Mouse (Mus musculus) heart, embryonic 10.5 days (tissue): ENCODE results near the gene St14. TPM values are rescaled to one million over a fixed set of nuclear protein-coding genes. Genes with fewer than 3 reads are reported as not detected.
A peak's percentile ranks its signal among the peaks of the same experiment; 100 is the strongest.
"Not testable (repeated sequence)": the region's sequence is repeated elsewhere in the genome, so short reads cannot be mapped to it uniquely, and the experiment has no call there.

Source experiments
- DNase-seq: peaks from one replicate; pipeline ENCODE4 v3.0.0-alpha.2; 2017; ENCODE audit warnings: low spot score
- H3K27ac ChIP-seq: fragments of 300-500 bp; sonication (generic); 2 replicates; pipeline ENCODE4 v1.5.1; 2016; ENCODE audit warnings: mild to moderate bottlenecking
- H3K27me3 ChIP-seq: fragments of 300-500 bp; sonication (generic); 2 replicates; pipeline ENCODE4 v1.6.1; 2016; ENCODE audit warnings: mild to moderate bottlenecking; ENCODE audit not compliant: poor library complexity, insufficient read depth, severe bottlenecking
- H3K36me3 ChIP-seq: fragments of 300-500 bp; sonication (generic); 2 replicates; pipeline ENCODE4 v1.6.1; 2016; ENCODE audit warnings: mild to moderate bottlenecking, moderate library complexity
- H3K4me1 ChIP-seq: fragments of 300-500 bp; sonication (generic); 2 replicates; pipeline ENCODE4 v1.6.1; 2016; ENCODE audit warnings: mild to moderate bottlenecking
- H3K4me3 ChIP-seq: fragments of 300-500 bp; sonication (generic); 2 replicates; pipeline ENCODE4 v1.5.1; 2016; ENCODE audit warnings: mild to moderate bottlenecking, moderate library complexity
- H3K9me3 ChIP-seq: fragments of 300-500 bp; sonication (generic); 2 replicates; pipeline ENCODE4 v1.6.1; 2016; ENCODE audit warnings: mild to moderate bottlenecking, moderate library complexity
- WGBS: fragments of 180-500 bp; shearing (Covaris S2); methylation state at CpG from one replicate; pipeline ENCODE4 v1.1.7; 2016; 5-methylcytosine and 5-hydroxymethylcytosine counted together
- polyA plus RNA-seq: library from polyadenylated mRNA; unstranded; fragments of >200 nt; fragmentation: Nextera tagmentation; extraction: Ambion mirVana; gene quantifications from 2 replicates; pipeline ENCODE4 v1.2.1, GENCODE M21; 2016

Gene St14
- polyA plus RNA-seq = 2.3 and 5.9 TPM in 2 replicates

- peaks cover 22% of the 10 kb centered on the region for H3K4me1 ChIP-seq
- no peaks in the 10 kb centered on the region for H3K36me3 ChIP-seq
- under 1% methylated on average over 74 of the region's 74 CpGs for WGBS
- H3K27ac ChIP-seq = peak within 1 kb of the TSS; percentile 60
- peak within 1 kb of the TSS; percentile 68 for H3K4me3 ChIP-seq
- H3K27me3 ChIP-seq = peaks cover 90% of the 10 kb centered on the region
- DNase-seq = no peak
- no peaks in the 10 kb centered on the region for H3K9me3 ChIP-seq
Measured at GRCm38 (mm10) chr9:31131205-31131968, at the start of gene St14. TSS of gene St14 (minus strand) at chr9:31131853.

- no peaks in the 10 kb centered on the region for H3K9me3 ChIP-seq
- no peak overlapping the region for H3K4me3 ChIP-seq
- H3K4me1 ChIP-seq = peaks cover 39% of the 10 kb centered on the region
- H3K27me3 ChIP-seq = no peaks in the 10 kb centered on the region
- 90% methylated on average over 6 of the region's 6 CpGs for WGBS
- peaks cover 22% of the 10 kb centered on the region; the same call in 1 of the 2 replicates for H3K36me3 ChIP-seq
- H3K27ac ChIP-seq = no peak overlapping the region
- DNase-seq = no peak
Measured at GRCm38 (mm10) chr9:31177692-31178091, 46.0 kb upstream of the St14 start.

GRCm38 (mm10) chr9:31176379-31177130 lies 44.9 kb upstream of the St14 start:
- H3K27me3 ChIP-seq = no peaks in the 10 kb centered on the region
- peaks cover 28% of the 10 kb centered on the region for H3K36me3 ChIP-seq
- H3K4me1 ChIP-seq = peaks cover 30% of the 10 kb centered on the region
- no peak overlapping the region for H3K4me3 ChIP-seq
- WGBS = 65% methylated on average over 8 of the region's 8 CpGs
- H3K27ac ChIP-seq = no peak overlapping the region
- H3K9me3 ChIP-seq = no peaks in the 10 kb centered on the region
- peak; percentile 81 for DNase-seq

GRCm38 (mm10) chr9:31175978-31176377 lies 44.3 kb upstream of the St14 start:
- Histone ChIP-seq H3K4me1 (peaks cover 25% of the 10 kb centered on the region), H3K9me3 (no peaks in the 10 kb centered on the region), H3K4me3 (no peak overlapping the region), H3K36me3 (peaks cover 33% of the 10 kb centered on the region), H3K27me3 (no peaks in the 10 kb centered on the region), H3K27ac (no peak overlapping the region)
- no peak for DNase-seq
- 78% methylated on average over 3 of the region's 3 CpGs for WGBS

GRCm38 (mm10) chr9:31175346-31175745 lies 43.7 kb upstream of the St14 start:
- H3K27me3 ChIP-seq = no peaks in the 10 kb centered on the region
- WGBS = 50% methylated on average over 6 of the region's 6 CpGs
- H3K36me3 ChIP-seq = peaks cover 35% of the 10 kb centered on the region
- peaks cover 25% of the 10 kb centered on the region for H3K4me1 ChIP-seq
- H3K9me3 ChIP-seq = no peaks in the 10 kb centered on the region
- no peak for DNase-seq
- no peak overlapping the region for H3K27ac ChIP-seq
- no peak overlapping the region for H3K4me3 ChIP-seq

- Histone ChIP-seq H3K27ac (no peak overlapping the region), H3K4me1 (peaks cover 7% of the 10 kb centered on the region; the same call in 1 of the 2 replicates), H3K4me3 (no peak overlapping the region), H3K36me3 (peaks cover 69% of the 10 kb centered on the region), H3K9me3 (no peaks in the 10 kb centered on the region), H3K27me3 (no peaks in the 10 kb centered on the region)
- no peak for DNase-seq
- WGBS = 82% methylated on average over 22 of the region's 22 CpGs
Measured at GRCm38 (mm10) chr9:31168356-31169093, 36.9 kb upstream of the St14 start.

GRCm38 (mm10) chr9:31167305-31167704 lies 35.7 kb upstream of the St14 start:
- Histone ChIP-seq H3K4me1 (peaks cover 7% of the 10 kb centered on the region; the same call in 1 of the 2 replicates), H3K27me3 (no peaks in the 10 kb centered on the region), H3K4me3 (no peak overlapping the region), H3K27ac (no peak overlapping the region), H3K36me3 (peaks cover 82% of the 10 kb centered on the region), H3K9me3 (no peaks in the 10 kb centered on the region)
- WGBS = 91% methylated on average over 13 of the region's 13 CpGs
- DNase-seq = no peak

- DNase-seq, H3K4me3 ChIP-seq, H3K4me1 ChIP-seq, H3K27me3 ChIP-seq, H3K27ac ChIP-seq, H3K9me3 ChIP-seq: not testable (repeated sequence)
- H3K36me3 ChIP-seq = peaks cover 86% of the 10 kb centered on the region
- WGBS = 77% methylated on average over 3 of the region's 3 CpGs
Measured at GRCm38 (mm10) chr9:31165505-31165904, 33.9 kb upstream of the St14 start.

GRCm38 (mm10) chr9:31163327-31163726 lies 31.7 kb upstream of the St14 start:
- H3K36me3 ChIP-seq = peaks cover 90% of the 10 kb centered on the region
- H3K27ac ChIP-seq = no peak overlapping the region
- H3K4me3 ChIP-seq = no peak overlapping the region
- H3K27me3 ChIP-seq = no peaks in the 10 kb centered on the region
- no peaks in the 10 kb centered on the region for H3K9me3 ChIP-seq
- WGBS = 95% methylated on average over 1 of the region's 1 CpGs
- H3K4me1 ChIP-seq = peaks cover 7% of the 10 kb centered on the region; the same call in 1 of the 2 replicates
- no peak for DNase-seq

- Histone ChIP-seq H3K4me3 (no peak overlapping the region), H3K27ac (no peak overlapping the region), H3K36me3 (peaks cover 90% of the 10 kb centered on the region), H3K9me3 (no peaks in the 10 kb centered on the region), H3K27me3 (no peaks in the 10 kb centered on the region), H3K4me1 (peaks cover 7% of the 10 kb centered on the region; the same call in 1 of the 2 replicates)
- WGBS = 81% methylated on average over 1 of the region's 1 CpGs
- no peak for DNase-seq
Measured at GRCm38 (mm10) chr9:31162911-31163310, 31.3 kb upstream of the St14 start.

GRCm38 (mm10) chr9:31159910-31160309 lies 28.3 kb upstream of the St14 start:
- H3K36me3 ChIP-seq = peaks cover 94% of the 10 kb centered on the region
- no peak overlapping the region for H3K4me3 ChIP-seq
- H3K27ac ChIP-seq = no peak overlapping the region
- DNase-seq = no peak
- H3K27me3 ChIP-seq = no peaks in the 10 kb centered on the region
- H3K4me1 ChIP-seq = no peaks in the 10 kb centered on the region
- WGBS = 84% methylated on average over 4 of the region's 4 CpGs
- H3K9me3 ChIP-seq = no peaks in the 10 kb centered on the region

- no peaks in the 10 kb centered on the region for H3K27me3 ChIP-seq
- no peak overlapping the region for H3K27ac ChIP-seq
- DNase-seq = no peak
- H3K36me3 ChIP-seq = peaks cover 89% of the 10 kb centered on the region
- H3K9me3 ChIP-seq = no peaks in the 10 kb centered on the region
- no peaks in the 10 kb centered on the region for H3K4me1 ChIP-seq
- 75% methylated on average over 8 of the region's 8 CpGs for WGBS
- H3K4me3 ChIP-seq = no peak overlapping the region
Measured at GRCm38 (mm10) chr9:31156594-31156993, 24.9 kb upstream of the St14 start.
